Mouse (Mus musculus) erythroid progenitor cell, adult 5-6 weeks (primary cell): ENCODE results near the gene Cldn3. TPM values are rescaled to one million over a fixed set of nuclear protein-coding genes. Genes with fewer than 3 reads are reported as not detected.
"Not testable (repeated sequence)": the region's sequence is repeated elsewhere in the genome, so short reads cannot be mapped to it uniquely, and the experiment has no call there.

Experiments used
- ATAC-seq: replicated peaks from 2 replicates; pipeline ENCODE4 v1.8.0; 2016; ENCODE audit warnings: moderate number of reproducible peaks, mild to moderate bottlenecking, moderate TSS enrichment, inconsistent platforms; ENCODE audit not compliant: poor library complexity, low FRiP score, severe bottlenecking
- total RNA-seq, 2 experiments: library from RNA; stranded (forward) in 1 of 2; stranded (reverse) in 1 of 2; fragments of 150-400 nt in 1 of 2; fragments of 186-747, 209-891 nt in 1 of 2; gene quantifications; 2 replicates each; pipeline versions ENCODE4 v1.2.3 to v1.2.4; 2015 to 2017; ENCODE audit warnings: low replicate concordance in 2 of 2

Gene Cldn3
- total RNA-seq (2015; ENCODE audit: low replicate concordance) (not detected in 2 replicates), total RNA-seq (2017; ENCODE audit: low replicate concordance) (not detected in 2 replicates)

GRCm38 (mm10) chr5:134985633-134986297, at the start of gene Cldn3:
Gene Cldn3, plus strand, starts transcription at chr5:134986214.
- ATAC-seq = no peak

DNA sequence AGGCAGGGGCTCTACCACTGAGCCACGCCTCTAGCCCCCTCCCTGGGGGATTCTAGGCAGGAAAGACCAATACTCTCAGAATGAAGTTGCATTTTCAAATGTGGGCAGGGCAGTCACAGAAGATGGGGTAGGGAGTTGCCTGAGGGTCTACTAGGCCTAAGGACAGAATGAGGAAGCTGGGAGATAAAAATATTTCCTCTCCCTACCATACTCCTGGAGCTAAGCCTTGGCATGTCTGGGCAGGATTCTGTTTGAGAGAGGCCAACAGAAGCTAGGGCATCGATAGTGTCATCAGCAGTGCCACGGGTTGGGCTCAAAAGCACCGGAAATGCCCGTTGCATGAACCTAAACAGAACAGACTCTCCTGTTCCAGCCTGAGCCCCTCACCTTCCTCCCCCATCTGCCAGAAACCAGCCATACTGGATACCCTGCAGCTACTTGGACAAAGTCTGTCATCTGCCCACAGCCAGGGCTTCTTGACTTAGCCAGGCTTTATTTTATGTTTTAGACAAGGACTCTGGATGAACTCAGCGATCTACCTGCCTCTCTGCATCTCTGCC, 49.3 kb upstream of the Cldn3 start:
- ATAC-seq = no peak

DNA sequence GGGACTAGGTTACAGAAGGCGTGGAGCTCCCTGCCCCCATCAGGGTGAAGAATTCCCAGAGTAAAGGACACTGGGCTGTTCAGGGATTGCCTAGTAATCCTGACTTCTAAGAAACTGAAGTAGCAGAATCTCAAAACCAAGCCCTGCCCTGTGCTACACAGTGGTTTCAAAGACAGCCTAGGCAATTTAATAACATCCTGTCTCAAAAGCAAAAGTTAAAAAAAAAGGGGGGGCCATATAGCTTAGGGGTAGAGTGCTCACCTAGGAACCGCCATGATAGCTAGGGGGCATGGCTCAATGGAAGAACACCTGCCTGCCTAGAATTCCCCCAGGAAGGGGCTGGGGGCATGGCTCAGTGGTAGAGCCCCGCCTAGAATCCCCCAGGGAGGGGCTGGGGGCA, 46.9 kb upstream of the Cldn3 start:
- ATAC-seq = no peak

DNA sequence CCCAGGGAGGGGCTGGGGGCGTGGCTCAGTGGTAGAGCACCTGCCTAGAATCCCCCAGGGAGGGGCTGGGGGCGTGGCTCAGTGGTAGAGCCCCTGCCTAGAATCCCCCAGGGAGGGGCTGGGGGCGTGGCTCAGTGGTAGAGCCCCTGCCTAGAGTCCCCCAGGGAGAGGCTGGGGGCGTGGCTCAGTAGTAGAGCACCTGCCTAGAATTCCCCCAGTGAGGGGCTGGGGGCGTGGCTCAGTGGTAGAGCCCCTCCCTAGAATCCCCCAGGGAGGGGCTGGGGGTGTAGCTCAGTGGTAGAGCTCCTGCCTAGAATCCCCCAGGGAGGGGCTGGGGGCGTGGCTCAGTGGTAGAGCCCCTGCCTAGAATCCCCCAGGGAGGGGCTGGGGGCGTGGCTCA, 46.5 kb upstream of the Cldn3 start:
- ATAC-seq = not testable (repeated sequence)

DNA sequence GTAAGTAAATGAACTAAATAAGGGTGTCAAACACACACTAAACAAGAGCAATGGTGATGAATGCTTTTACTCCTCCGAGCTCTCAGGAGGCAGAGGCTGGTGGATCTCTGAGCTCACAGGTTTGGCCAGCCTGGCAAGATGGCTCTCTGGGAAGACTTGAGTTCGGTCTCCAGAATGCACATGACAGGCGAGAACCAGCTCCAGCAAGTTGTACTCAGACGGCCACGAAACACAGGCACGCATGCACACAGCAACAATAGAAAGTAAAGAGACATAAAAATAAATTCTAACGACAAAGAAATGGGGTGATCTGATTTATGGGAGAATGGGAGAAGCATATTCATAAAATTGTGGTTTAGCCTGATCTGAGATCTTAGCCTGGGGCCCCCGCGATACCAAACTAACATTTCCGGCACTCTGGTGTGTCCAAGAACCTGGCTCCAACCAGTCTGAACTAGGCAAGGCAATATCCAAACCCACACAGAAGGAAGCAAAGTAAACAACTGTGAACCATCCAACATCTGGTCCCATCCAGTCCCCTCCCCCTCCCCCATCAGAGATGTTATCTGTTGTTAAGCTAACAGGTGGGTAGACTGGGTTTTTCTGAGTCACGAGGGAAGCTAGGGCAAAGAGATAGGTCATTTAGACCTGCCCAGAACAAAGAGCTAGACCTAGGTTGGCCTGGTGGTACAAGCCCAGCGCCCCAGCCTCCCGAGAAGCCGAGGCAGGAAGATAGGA, 44.4 kb upstream of the Cldn3 start:
- ATAC-seq = no peak

DNA sequence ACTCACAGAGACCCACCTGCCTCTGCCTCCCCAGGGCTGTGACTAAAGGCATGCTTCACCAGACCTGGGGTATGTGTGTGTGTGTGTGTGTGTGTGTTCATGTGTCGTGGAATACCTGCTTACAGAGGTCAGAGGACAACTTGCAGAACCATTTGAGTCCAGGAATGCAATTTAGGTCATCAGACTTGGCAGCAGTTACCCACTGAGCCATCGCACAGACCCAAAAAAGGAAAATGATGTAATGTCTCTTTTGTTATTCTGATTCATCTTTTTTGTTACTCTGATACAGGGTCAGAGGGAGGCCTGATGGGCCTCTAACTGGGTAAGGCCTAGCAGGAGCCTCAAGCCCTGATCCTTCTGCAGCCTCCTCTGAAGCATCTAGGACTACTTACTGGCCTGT, 43.3 kb upstream of the Cldn3 start:
- no peak for ATAC-seq

DNA sequence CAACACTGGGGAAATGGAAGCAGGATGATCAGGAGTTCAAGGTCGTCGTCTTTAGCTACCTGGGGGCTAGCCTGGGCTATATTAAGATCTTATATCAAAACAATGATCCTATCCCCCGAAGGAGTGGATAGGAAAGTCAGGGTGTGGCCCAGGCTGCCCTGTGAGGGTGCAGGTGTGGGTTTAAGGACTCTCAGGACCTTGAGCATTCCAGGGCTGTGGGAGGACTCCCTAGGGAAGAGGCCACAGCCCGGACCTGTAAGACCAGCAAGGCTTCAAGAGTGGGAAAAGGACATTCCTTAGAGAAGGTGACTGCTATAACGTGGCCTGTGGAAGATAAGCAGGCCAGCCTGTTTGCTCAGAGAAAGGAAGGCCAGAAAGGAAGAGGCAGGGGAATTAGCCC, 41.8 kb upstream of the Cldn3 start:
- no peak for ATAC-seq

- ATAC-seq = no peak
Measured at GRCm38 (mm10) chr5:134945266-134945959, 40.6 kb upstream of the Cldn3 start.

GRCm38 (mm10) chr5:134946063-134946856, 39.8 kb upstream of the Cldn3 start:
- no peak for ATAC-seq

DNA sequence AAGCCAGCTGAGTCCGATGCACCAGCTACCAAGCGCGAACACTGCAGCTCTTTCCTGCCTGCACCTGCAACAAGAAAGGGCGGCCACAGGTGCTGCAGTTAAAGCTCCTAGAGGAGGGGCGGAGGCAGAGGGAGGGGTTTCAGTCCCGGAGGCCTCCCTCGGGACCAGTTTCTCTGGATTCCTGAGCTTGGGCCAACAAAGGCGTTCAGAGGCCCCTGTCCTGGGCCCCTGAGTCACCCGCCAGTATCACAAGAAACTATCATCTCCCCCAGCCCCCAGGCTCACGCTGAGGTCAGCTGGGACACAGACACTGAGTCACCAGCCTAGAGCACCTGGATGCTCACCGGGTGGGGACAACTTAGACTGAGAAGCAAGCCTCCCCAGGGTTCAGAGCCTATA, 39.2 kb upstream of the Cldn3 start, which contains the start of gene Cldn4:
TSS of gene Cldn4 (minus strand) at position 78 of the 399 bp plus-strand sequence.
- no peak for ATAC-seq

- ATAC-seq = no peak
Measured at GRCm38 (mm10) chr5:134947420-134948084, 38.5 kb upstream of the Cldn3 start.

DNA sequence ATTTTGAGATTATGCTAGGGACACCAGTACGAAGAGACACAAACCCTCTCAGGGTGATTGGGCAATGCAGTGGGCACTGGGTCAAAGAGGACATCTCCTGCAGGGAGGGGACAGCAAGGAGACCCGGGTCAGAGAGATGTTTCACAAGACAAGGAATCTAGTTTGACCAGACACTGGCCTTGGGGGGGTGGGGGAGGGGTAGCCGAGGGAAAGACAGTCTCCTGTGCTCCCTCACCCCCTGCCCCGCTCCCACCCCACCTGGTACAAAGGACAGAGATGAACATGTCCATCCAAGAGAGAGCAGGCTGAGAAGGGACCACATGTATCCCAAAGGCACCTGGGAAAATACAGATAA, 38.0 kb upstream of the Cldn3 start:
- no peak for ATAC-seq

DNA sequence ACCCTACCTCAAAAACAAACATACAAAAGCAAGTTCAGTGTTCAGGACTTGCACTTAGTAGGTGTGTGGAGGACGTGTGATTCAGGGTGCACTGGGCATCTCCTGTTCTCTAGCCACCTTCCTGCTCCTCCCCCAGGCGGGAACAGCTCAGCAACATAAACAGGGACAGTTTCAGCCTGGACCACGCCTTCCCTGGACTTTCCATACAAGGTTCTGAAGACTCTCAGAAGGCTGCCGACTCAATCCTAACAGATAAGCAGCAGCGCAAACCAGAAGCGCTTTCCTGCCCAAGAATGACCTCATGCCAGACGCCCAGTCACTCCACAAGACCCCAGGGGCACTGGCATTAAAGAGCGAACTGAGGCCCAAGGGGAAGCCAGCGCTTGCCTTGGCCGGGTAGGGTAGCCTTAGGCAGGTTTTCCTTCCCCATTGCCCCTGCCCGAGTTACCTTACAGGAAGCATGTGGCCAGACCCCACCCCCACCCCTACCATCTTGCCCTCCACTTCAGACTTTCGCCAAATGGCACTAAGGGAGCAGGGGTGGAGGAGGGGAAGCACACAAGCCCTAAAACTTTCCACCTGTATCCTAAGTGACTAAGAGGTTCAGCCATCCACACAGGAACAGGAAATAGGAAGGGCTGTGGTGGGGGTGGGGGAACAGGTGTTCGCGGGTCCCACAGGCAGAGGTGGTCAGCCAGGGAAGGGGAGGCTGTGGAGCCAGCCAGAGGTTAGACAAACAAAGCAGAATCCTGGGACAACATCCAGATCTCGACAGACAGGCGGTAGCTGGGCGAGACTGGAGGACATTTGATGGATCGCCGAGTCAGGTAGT, 34.7 kb upstream of the Cldn3 start:
- ATAC-seq = peak; percentile 33; the same call in 1 of the 2 replicates

GRCm38 (mm10) chr5:134955491-134955890, 30.5 kb upstream of the Cldn3 start:
- ATAC-seq = no peak

- ATAC-seq = peak; percentile 58; the same call in 1 of the 2 replicates
Measured at GRCm38 (mm10) chr5:134959114-134959513, 26.9 kb upstream of the Cldn3 start.

GRCm38 (mm10) chr5:134960430-134960829, 25.6 kb upstream of the Cldn3 start:
- no peak for ATAC-seq

GRCm38 (mm10) chr5:134961519-134961918, 24.5 kb upstream of the Cldn3 start:
- ATAC-seq = no peak

GRCm38 (mm10) chr5:134963546-134963945, 22.5 kb upstream of the Cldn3 start:
- ATAC-seq = no peak
